Mouse (Mus musculus) stomach, embryonic 15.5 days (tissue): ENCODE data around the gene Mms19. TPM values are rescaled to one million over a fixed set of nuclear protein-coding genes. Genes with fewer than 3 reads are reported as not detected.

Source experiments
- ATAC-seq: fragments of 200-750 bp; cut with Nextera tagmentation; 2 replicates; pipeline ENCODE4 v1.8.0; 2017; ENCODE audit warnings: low read depth, moderate number of reproducible peaks, moderate TSS enrichment; ENCODE audit not compliant: insufficient read depth, low FRiP score
- H3K27ac ChIP-seq: fragments of 300-500 bp; sonication (generic); 2 replicates; pipeline ENCODE4 v1.5.1; 2015; ENCODE audit warnings: mild to moderate bottlenecking, inconsistent platforms
- H3K27me3 ChIP-seq: fragments of 300-500 bp; sonication (generic); replicated peaks from 2 replicates; pipeline ENCODE4 v1.6.1; 2015; ENCODE audit warnings: inconsistent platforms
- H3K36me3 ChIP-seq: fragments of 300-500 bp; sonication (generic); 2 replicates; pipeline ENCODE4 v1.6.1; 2015; ENCODE audit warnings: inconsistent platforms
- H3K4me1 ChIP-seq: fragments of 300-500 bp; sonication (generic); 2 replicates; pipeline ENCODE4 v1.6.1; 2015; ENCODE audit warnings: inconsistent platforms
- H3K4me2 ChIP-seq: fragments of 300-500 bp; sonication (generic); 2 replicates; pipeline ENCODE4 v1.6.1; 2015; ENCODE audit warnings: mild to moderate bottlenecking, inconsistent platforms
- H3K4me3 ChIP-seq: fragments of 300-500 bp; sonication (generic); replicated peaks from 2 replicates; pipeline ENCODE4 v1.5.1; 2015; ENCODE audit warnings: inconsistent platforms
- H3K9ac ChIP-seq: fragments of 300-500 bp; sonication (generic); 2 replicates; pipeline ENCODE4 v1.6.1; 2015; ENCODE audit warnings: inconsistent platforms
- H3K9me3 ChIP-seq: fragments of 300-500 bp; sonication (generic); 2 replicates; pipeline ENCODE4 v1.6.1; 2016; ENCODE audit warnings: inconsistent platforms
- WGBS: fragments of 180-500 bp; shearing (Covaris S2); methylation state at CpG from one replicate; pipeline ENCODE4 v1.1.7; 2015; 5-methylcytosine and 5-hydroxymethylcytosine counted together
- polyA plus RNA-seq: library from polyadenylated mRNA; unstranded; fragments of >200 nt; fragmentation: Nextera tagmentation; extraction: Ambion mirVana; gene quantifications from 2 replicates; pipeline ENCODE4 v1.2.1, GENCODE M21; 2015

Gene Mms19
- polyA plus RNA-seq, 1 experiment from 2014 or later: 28.2 TPM

DNA sequence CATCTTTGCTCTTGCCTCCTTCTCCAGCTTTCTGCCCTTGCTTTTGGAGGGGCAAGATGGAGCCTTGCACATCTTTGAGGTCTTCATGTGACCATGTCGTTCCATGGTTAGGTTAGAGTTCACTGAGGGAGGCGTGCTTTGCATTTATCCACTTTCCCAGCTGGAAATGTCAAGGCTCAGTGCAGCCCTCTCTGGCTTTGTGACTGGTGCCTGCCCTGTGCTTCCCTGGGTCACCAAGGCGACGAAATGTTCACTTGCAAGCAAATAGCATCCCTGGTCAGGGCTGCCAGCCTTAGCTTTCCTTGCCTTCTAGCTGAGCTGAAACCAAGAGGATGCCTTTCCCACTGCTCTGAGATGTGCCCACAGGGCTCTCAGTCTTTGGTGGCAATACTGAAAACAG is 29.5 kb upstream of the Mms19 start:
- H3K4me1 ChIP-seq: no peaks in the 10 kb centered on the region
- H3K9me3 ChIP-seq: no peaks in the 10 kb centered on the region
- H3K36me3 ChIP-seq: no peaks in the 10 kb centered on the region
- H3K9ac ChIP-seq: no peak overlapping the region
- no peak for ATAC-seq
- no peak overlapping the region for H3K4me3 ChIP-seq
- no peaks in the 10 kb centered on the region for H3K27me3 ChIP-seq
- no peak overlapping the region for H3K4me2 ChIP-seq
- no peak overlapping the region for H3K27ac ChIP-seq
- 60% methylated on average over 4 of the region's 4 CpGs for WGBS

DNA sequence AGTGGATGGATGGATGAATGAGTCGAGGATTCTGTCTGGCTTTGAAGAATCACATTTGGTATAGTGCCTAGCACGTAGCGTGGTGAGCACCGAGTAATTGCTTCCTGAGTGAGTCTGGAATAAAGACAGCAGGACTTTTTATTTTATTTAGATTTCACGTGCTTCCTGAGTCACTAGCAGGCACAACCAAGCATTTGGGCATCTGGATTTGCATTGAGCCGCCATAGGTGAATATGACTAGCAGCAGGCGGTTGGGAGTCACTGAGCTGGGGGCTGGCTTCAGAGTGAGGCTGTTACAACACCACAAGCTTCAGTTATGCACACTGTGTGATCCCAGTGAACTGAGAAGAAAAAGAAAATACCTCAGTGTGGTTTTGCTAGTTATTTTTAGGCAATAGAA is 28.1 kb upstream of the Mms19 start:
- Histone ChIP-seq H3K36me3 (no peaks in the 10 kb centered on the region), H3K4me1 (no peaks in the 10 kb centered on the region), H3K4me3 (no peak overlapping the region), H3K9me3 (no peaks in the 10 kb centered on the region), H3K4me2 (no peak overlapping the region), H3K27ac (no peak overlapping the region), H3K27me3 (no peaks in the 10 kb centered on the region), H3K9ac (no peak overlapping the region)
- no peak for ATAC-seq
- WGBS: 32% methylated on average over 7 of the region's 7 CpGs

DNA sequence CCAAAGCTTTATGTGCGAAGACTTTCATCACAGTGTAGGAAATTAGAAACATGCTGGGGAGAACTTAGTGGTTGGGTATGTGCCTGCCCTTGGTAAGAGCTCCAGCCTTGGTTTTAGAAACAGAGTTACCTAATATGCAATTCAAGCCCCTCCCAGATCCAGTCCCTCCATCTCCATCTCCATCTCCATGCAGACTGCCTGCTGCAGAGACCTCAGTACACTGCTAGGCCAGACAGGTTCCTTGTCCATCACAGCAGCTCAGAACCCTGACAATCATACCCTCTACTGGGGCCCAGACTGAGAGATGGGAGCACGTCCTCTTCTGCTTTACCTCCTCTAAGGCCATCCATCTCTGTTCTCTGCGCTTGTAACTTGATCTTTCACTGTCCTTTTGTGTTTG is 27.6 kb upstream of the Mms19 start:
- ATAC-seq: no peak
- H3K9me3 ChIP-seq: no peaks in the 10 kb centered on the region
- no peaks in the 10 kb centered on the region for H3K27me3 ChIP-seq
- 60% methylated on average over 3 of the region's 3 CpGs for WGBS
- H3K9ac ChIP-seq: no peak overlapping the region
- H3K36me3 ChIP-seq: no peaks in the 10 kb centered on the region
- H3K4me1 ChIP-seq: no peaks in the 10 kb centered on the region
- H3K4me3 ChIP-seq: no peak overlapping the region
- H3K4me2 ChIP-seq: no peak overlapping the region
- no peak overlapping the region for H3K27ac ChIP-seq

DNA sequence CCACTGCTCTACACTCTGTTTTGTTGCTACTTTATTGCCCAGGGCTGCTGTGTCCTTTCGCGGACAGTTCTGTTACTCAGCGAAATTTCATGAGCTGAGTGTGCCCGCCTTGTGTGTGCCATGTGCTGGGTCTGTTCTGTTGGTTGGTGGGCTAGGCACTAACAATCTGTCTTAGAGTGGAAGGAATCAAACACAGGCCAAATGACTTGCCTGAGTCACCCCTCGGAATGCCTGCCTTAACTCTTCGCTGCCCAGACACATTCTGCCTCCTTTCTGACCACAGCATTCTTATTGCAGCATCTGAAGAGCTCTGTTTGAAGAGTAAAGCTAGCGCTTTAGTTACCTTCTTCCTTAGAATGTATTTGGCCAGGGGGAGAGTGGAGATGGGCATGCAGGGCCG is 25.6 kb upstream of the Mms19 start:
- WGBS: 62% methylated on average over 8 of the region's 8 CpGs
- Histone ChIP-seq H3K27me3 (no peaks in the 10 kb centered on the region), H3K4me1 (no peaks in the 10 kb centered on the region), H3K9me3 (no peaks in the 10 kb centered on the region), H3K4me2 (no peak overlapping the region), H3K27ac (no peak overlapping the region), H3K4me3 (no peak overlapping the region), H3K36me3 (no peaks in the 10 kb centered on the region), H3K9ac (no peak overlapping the region)
- no peak for ATAC-seq

DNA sequence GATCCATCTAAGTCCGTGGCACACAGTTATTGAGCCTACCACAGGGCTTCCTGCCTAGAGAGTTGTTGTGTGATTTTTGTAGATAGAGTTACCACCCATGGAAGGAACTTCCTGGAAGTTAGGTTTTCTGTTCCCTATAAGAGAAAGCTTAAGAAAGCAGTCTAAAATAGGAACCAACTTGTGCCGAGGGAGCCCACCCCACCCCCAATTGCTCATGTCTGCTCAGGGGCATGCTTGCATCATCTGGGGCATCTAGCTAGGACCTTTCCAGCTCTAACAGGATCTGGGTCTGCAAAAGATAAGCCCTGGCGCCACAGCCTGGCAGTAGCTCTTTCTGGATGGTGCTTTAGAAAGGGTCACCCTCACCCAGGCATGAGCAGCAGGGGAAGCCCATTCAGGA is 24.7 kb upstream of the Mms19 start:
- 59% methylated on average over 3 of the region's 3 CpGs for WGBS
- Histone ChIP-seq H3K9ac (no peak overlapping the region), H3K27ac (no peak overlapping the region), H3K4me3 (no peak overlapping the region), H3K4me2 (no peak overlapping the region), H3K36me3 (no peaks in the 10 kb centered on the region), H3K9me3 (no peaks in the 10 kb centered on the region), H3K4me1 (peaks cover 5% of the 10 kb centered on the region; the same call in 1 of the 2 replicates), H3K27me3 (no peaks in the 10 kb centered on the region)
- ATAC-seq: no peak

DNA sequence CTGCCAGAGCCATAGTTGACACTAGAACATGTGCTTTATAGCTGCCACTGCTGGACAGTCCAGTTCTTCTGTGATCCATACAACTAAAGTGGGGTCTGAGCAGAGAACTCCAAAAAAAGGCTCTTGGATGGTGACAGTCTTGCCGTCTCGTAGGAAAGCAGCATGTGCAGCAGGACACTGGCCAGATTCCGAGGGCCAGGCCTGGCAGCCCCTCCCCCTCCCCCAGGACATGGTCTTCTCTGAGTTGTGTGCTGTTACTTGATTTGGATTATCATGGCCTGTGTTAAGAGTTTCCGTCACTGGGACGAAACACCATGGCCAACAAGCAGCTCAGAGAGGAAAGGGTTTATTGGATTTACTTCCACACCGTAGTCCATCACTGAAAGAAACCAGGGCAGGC is 23.3 kb upstream of the Mms19 start:
- 56% methylated on average over 6 of the region's 6 CpGs for WGBS
- Histone ChIP-seq H3K4me1 (peaks cover 15% of the 10 kb centered on the region; the same call in 1 of the 2 replicates), H3K9ac (no peak overlapping the region), H3K27ac (no peak overlapping the region), H3K9me3 (no peaks in the 10 kb centered on the region), H3K4me3 (no peak overlapping the region), H3K27me3 (no peaks in the 10 kb centered on the region), H3K4me2 (no peak overlapping the region), H3K36me3 (no peaks in the 10 kb centered on the region)
- no peak for ATAC-seq

DNA sequence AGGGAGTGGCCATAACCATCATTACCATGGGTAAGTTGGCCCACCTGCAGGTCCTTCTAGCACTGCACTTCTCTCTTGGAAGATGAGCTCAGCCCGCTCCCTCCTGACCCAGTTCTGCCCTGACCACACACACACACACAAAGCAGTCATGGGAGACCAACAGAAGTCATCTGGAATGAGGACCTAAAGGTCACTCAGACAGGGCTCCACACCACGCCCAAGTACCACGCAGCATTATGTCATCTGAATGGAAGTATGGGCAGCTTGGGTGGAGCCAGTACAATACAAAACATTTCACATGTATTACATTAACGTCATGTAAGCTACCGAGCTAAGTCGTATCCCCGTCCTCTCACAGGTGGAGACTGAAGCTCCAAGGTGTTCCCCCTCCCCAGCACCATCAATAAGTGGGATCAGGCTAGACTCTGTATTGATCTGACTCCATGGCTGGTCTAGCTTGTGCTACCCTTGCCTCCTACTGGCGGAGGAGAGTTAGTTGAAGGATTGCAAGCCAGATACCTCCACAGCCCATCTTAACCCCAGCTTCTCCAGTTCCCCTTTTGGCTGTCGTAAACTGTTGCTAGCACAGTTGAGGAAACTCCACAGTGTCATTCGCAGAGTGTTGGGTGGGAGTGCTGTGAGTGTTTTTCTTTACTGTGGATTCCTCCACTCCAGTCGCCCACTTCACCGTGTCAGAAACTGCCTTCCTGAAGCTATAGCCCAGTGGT is 20.5 kb upstream of the Mms19 start:
- WGBS: 80% methylated on average over 12 of the region's 12 CpGs
- H3K4me1 ChIP-seq: peaks cover 21% of the 10 kb centered on the region; the same call in 1 of the 2 replicates
- H3K36me3 ChIP-seq: no peaks in the 10 kb centered on the region
- H3K4me2 ChIP-seq: no peak overlapping the region
- H3K9me3 ChIP-seq: no peaks in the 10 kb centered on the region
- H3K4me3 ChIP-seq: no peak overlapping the region
- H3K27me3 ChIP-seq: no peaks in the 10 kb centered on the region
- no peak overlapping the region for H3K9ac ChIP-seq
- peak overlapping the region; percentile 76 for H3K27ac ChIP-seq
- no peak for ATAC-seq

DNA sequence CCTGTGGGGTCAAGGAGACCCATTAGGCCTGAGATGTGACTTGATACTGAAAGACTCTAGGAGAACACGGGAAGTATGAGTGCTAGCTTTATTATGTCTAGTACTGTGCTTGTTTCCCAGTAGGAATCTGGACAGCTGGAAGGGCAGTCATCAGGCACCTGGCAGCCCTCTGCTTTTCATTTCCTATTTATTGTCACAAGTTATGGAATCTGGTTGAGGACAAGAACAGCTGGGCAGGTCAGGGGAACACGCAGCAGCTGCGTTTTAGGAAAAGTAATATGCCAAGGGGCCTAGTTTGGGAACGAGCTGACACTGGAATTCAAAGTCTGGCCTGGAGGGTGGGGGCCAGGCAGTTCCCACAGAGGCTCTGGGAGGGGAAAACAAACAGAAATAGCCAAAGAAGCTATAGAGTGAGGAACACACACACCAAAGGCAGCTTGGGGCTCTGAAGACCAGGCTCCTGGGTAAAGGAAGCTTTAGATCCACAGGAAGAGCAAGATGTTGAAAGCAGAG is 19.5 kb upstream of the Mms19 start:
- Histone ChIP-seq H3K4me2 (no peak overlapping the region), H3K27ac (peak overlapping the region; percentile 76), H3K36me3 (no peaks in the 10 kb centered on the region), H3K9me3 (no peaks in the 10 kb centered on the region), H3K27me3 (no peaks in the 10 kb centered on the region), H3K4me1 (peaks cover 21% of the 10 kb centered on the region; the same call in 1 of the 2 replicates), H3K4me3 (no peak overlapping the region), H3K9ac (no peak overlapping the region)
- WGBS: 18% methylated on average over 4 of the region's 4 CpGs
- ATAC-seq: 0 out of 2 replicates have a peak, but pooled peaks have one; percentile 36

DNA sequence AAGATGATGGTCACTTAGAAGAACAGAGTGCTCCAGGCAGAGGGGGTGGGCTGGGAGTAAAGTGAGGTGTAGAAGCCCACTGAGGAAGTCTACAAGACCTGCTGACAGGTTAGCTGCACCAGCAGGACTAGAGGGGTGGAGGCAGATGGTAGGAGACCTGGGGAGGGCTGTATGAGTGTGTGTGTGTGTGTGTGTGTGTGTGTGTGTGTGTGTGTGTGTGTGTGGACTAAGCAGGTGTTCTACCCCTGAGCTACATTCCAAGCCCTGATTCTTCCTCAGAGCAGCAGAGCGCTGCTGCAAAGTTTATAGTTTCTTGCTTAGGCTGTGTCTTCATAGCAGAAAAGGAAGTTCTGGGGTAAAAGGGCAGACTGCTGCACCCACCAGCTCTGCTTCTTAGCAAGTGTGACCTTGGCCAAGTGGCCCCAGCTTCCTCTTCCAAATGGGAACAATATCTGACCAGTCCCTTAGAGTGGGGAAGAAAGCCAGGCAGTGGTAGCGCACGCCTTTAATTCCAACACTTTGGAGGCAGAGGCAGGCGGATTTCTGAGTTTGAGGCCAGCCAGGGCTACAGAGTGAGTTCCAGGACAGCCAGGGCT is 18.8 kb upstream of the Mms19 start:
- no peaks in the 10 kb centered on the region for H3K27me3 ChIP-seq
- H3K9ac ChIP-seq: no peak overlapping the region
- H3K4me1 ChIP-seq: peaks cover 21% of the 10 kb centered on the region; the same call in 1 of the 2 replicates
- H3K4me3 ChIP-seq: no peak overlapping the region
- WGBS: 74% methylated on average over 4 of the region's 4 CpGs
- ATAC-seq: no peak
- H3K4me2 ChIP-seq: no peak overlapping the region
- peak overlapping the region; percentile 76 for H3K27ac ChIP-seq
- no peaks in the 10 kb centered on the region for H3K9me3 ChIP-seq
- no peaks in the 10 kb centered on the region for H3K36me3 ChIP-seq

DNA sequence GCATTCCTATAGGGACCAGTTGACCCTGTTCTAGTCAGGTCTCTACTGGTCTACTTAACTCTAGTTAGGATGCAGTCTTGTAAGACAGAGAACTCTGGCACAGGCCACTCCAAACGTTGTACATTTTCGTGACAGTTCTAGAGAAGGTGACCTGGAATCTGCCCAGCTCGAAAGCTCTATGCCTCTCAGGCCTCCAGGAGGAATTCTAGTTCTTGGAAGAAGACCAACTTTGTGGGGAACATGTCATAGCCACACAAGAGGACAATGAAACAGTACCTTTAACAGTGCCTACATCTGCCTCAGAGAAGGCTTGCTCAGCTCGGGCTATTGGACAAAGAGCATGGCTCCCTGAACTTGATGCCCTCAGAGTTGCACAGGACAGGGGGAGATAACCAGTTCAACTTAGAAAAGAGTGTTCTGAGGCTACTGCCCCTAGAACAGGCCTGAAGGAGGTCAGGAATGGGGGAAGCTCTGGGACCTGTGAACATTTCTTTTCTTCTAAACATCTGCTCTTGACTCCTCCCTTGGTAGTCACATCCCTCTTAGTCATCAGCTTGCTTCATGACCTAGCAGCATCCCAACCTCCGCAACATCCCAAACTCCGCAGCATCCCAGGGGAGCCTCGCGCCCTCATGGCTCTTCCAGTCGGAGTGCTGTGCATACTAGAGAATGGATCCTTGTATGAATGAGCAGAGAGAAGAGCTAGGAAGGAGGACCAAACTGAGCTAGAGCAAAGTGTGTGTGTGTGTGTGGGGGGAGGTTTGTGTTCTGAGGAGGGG is 18.0 kb upstream of the Mms19 start:
- no peaks in the 10 kb centered on the region for H3K36me3 ChIP-seq
- H3K9me3 ChIP-seq: no peaks in the 10 kb centered on the region
- H3K4me2 ChIP-seq: no peak overlapping the region
- peaks cover 25% of the 10 kb centered on the region for H3K4me1 ChIP-seq
- 77% methylated on average over 9 of the region's 9 CpGs for WGBS
- no peak for ATAC-seq
- no peak overlapping the region for H3K9ac ChIP-seq
- H3K4me3 ChIP-seq: no peak overlapping the region
- H3K27ac ChIP-seq: no peak overlapping the region
- no peaks in the 10 kb centered on the region for H3K27me3 ChIP-seq

DNA sequence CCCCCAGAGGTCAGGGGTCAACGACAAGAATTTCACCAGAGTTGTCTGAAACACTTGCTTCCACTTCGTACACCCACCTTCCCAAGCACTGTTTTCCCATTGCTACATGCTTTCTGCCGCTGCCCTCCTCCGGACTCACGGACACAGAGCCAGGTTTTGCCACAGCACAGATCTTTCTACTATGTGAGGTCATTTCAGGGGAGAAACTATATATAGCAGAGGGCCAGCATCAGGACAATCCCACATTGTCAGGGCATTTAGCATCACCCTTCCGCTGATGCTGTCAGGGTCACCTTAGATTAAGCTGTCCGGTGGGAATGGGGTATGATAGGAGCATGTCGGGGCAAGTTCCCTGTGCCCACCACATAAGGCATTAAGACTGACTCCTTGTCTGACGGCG is 16.1 kb upstream of the Mms19 start:
- H3K4me1 ChIP-seq: peaks cover 36% of the 10 kb centered on the region
- H3K4me3 ChIP-seq: no peak overlapping the region
- no peak overlapping the region for H3K9ac ChIP-seq
- H3K27ac ChIP-seq: no peak overlapping the region
- WGBS: 86% methylated on average over 10 of the region's 10 CpGs
- H3K36me3 ChIP-seq: no peaks in the 10 kb centered on the region
- ATAC-seq: no peak
- no peaks in the 10 kb centered on the region for H3K27me3 ChIP-seq
- H3K9me3 ChIP-seq: no peaks in the 10 kb centered on the region
- H3K4me2 ChIP-seq: no peak overlapping the region

DNA sequence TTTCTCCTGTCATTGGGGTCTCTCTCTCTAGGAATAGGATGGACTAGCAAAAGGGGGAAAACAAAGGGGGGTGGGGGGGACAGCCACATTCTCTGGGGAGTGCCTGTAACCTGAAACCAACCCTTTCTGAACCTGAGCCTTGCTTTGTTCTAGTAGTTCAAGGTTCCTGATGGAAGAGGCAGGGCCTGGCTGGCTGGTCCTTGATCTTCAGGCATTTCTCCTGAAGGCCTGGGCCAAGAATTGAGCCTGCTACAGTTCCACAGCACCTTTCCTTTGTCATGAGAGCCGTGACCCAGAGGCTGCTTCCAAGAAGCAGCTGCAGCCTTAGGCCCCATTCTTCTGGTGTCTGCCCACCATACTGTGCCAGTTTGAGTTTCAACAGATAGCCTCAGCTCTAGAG is 14.5 kb upstream of the Mms19 start:
- Histone ChIP-seq H3K9me3 (no peaks in the 10 kb centered on the region), H3K27ac (no peak overlapping the region), H3K4me1 (peaks cover 30% of the 10 kb centered on the region), H3K27me3 (no peaks in the 10 kb centered on the region), H3K4me2 (no peak overlapping the region), H3K36me3 (no peaks in the 10 kb centered on the region), H3K4me3 (no peak overlapping the region), H3K9ac (no peak overlapping the region)
- ATAC-seq: no peak
- 54% methylated on average over 1 of the region's 1 CpGs for WGBS
